Mouse (Mus musculus) liver, postnatal 0 days (tissue): ENCODE data around the gene Chst12.

ENCODE experiments used
- CTCF ChIP-seq: sonication (generic); IDR thresholded peaks from 2 replicates; pipeline ENCODE4 v1.5.1; 2016; ENCODE audit warnings: antibody characterized with exemption, low read depth
- EP300 ChIP-seq: IDR thresholded peaks from 2 replicates; pipeline ENCODE4 v1.6.1; 2016; ENCODE audit warnings: antibody characterized with exemption, low read depth, mild to moderate bottlenecking

- TF ChIP-seq CTCF (no peak), EP300 (no peak)
These were observed 67.3 kb downstream of the Chst12 start for GRCm38 (mm10) chr5:140572611-140573010.
